Mouse (Mus musculus) CH12.LX (cell line): ENCODE results near the gene Fcna. TPM values are rescaled to one million over a fixed set of nuclear protein-coding genes. Genes with fewer than 3 reads are reported as not detected.

ENCODE experiments used
- DNase-seq: peaks from one replicate; pipeline ENCODE4 v3.0.0-alpha.2; 2013; ENCODE audit errors: extremely low read depth
- H3K27ac ChIP-seq: 2 replicates; pipeline ENCODE4 v1.5.1; 2012; ENCODE audit warnings: low read depth, mild to moderate bottlenecking, control low read depth, moderate library complexity; ENCODE audit not compliant: insufficient read depth
- H3K27me3 ChIP-seq: replicated peaks from 2 replicates; pipeline ENCODE3; 2012; ENCODE audit warnings: inconsistent platforms
- H3K36me3 ChIP-seq, 2 experiments: replicated peaks in 1 of 2; 2 replicates each; pipeline versions ENCODE3 to v1.6.1; 2012; ENCODE audit warnings: inconsistent platforms in 1 of 2, low read length in 1 of 2, mild to moderate bottlenecking in 1 of 2, mixed read lengths in 1 of 2, moderate library complexity in 1 of 2; ENCODE audit not compliant: control insufficient read depth in 1 of 2, insufficient read depth in 1 of 2
- H3K4me1 ChIP-seq, 2 experiments: 2 replicates each; pipeline ENCODE4 v1.6.1; 2012; ENCODE audit warnings: inconsistent platforms in 1 of 2, moderate library complexity in 1 of 2; ENCODE audit not compliant: insufficient read depth in 2 of 2, control insufficient read depth in 1 of 2
- H3K4me2 ChIP-seq: 2 replicates; pipeline ENCODE4 v1.6.1; 2012; ENCODE audit warnings: low read depth, mild to moderate bottlenecking, control low read depth; ENCODE audit not compliant: poor library complexity, insufficient read depth, severe bottlenecking
- H3K4me3 ChIP-seq, 3 experiments: fragments of 150-350 bp in 1 of 3; sonication (generic) in 1 of 3; replicated peaks in 1 of 3; 2 replicates each; pipeline versions ENCODE3 to v1.5.1; 2011 to 2012; ENCODE audit warnings: low read depth in 2 of 3, low read length in 2 of 3, mild to moderate bottlenecking in 2 of 3, moderate library complexity in 2 of 3, control low read depth in 1 of 3, improper control_type of control experiment in 1 of 3, inconsistent platforms in 1 of 3, mixed read lengths in 1 of 3; ENCODE audit not compliant: poor library complexity in 1 of 3
- H3K79me2 ChIP-seq: replicated peaks from 2 replicates; pipeline ENCODE4 v1.6.1; 2012; ENCODE audit warnings: mild to moderate bottlenecking, moderate library complexity; ENCODE audit not compliant: control insufficient read depth, poor library complexity, insufficient read depth, severe bottlenecking; ENCODE audit errors: extremely low read depth
- H3K9ac ChIP-seq: 2 replicates; pipeline ENCODE4 v1.6.1; 2012; ENCODE audit warnings: low read depth, mild to moderate bottlenecking, control low read depth, moderate library complexity; ENCODE audit not compliant: insufficient read depth
- H3K9me3 ChIP-seq: replicated peaks from 2 replicates; pipeline ENCODE3; 2012; ENCODE audit warnings: low read length, inconsistent platforms, mixed read lengths
- BHLHE40 ChIP-seq: IDR thresholded peaks from 2 replicates; pipeline ENCODE4 v1.6.1; 2011; ENCODE audit warnings: mild to moderate bottlenecking, low read depth, low read length, improper control_type of control experiment
- CHD1 ChIP-seq: IDR thresholded peaks from 2 replicates; pipeline ENCODE4 v1.6.1; 2012; ENCODE audit warnings: low read depth, low read length, improper control_type of control experiment, inconsistent platforms
- CTCF ChIP-seq, 2 experiments: IDR thresholded peaks in 1 of 2; conservative IDR thresholded peaks in 1 of 2; 2 replicates each; pipeline ENCODE4 v1.5.1; 2011 to 2012; ENCODE audit warnings: low read depth in 2 of 2, low read length in 2 of 2, improper control_type of control experiment in 1 of 2, inconsistent platforms in 1 of 2, mild to moderate bottlenecking in 1 of 2, moderate library complexity in 1 of 2
- E2F4 ChIP-seq: IDR thresholded peaks from 2 replicates; pipeline ENCODE4 v1.6.1; 2011; ENCODE audit warnings: low read depth, low read length, improper control_type of control experiment; ENCODE audit not compliant: insufficient replicate concordance
- EP300 ChIP-seq: IDR thresholded peaks from 2 replicates; pipeline ENCODE4 v1.6.1; 2011; ENCODE audit warnings: low read length, improper control_type of control experiment
- GABPA ChIP-seq: IDR thresholded peaks from 2 replicates; pipeline ENCODE4 v1.6.1; 2012; ENCODE audit warnings: low read depth, low read length, improper control_type of control experiment, inconsistent platforms; ENCODE audit not compliant: insufficient replicate concordance
- IRF4 ChIP-seq: IDR thresholded peaks from 2 replicates; pipeline ENCODE4 v1.6.1; 2014; ENCODE audit warnings: low read depth, mild to moderate bottlenecking, inconsistent platforms, low read length, improper control_type of control experiment
- JUND ChIP-seq: conservative IDR thresholded peaks from 2 replicates; pipeline ENCODE4 v1.6.1; 2011; ENCODE audit warnings: low read depth, low read length, improper control_type of control experiment
- KAT2A ChIP-seq: IDR thresholded peaks from 2 replicates; pipeline ENCODE4 v1.6.1; 2012; ENCODE audit warnings: low read length, improper control_type of control experiment, inconsistent platforms; ENCODE audit not compliant: insufficient replicate concordance
- MAX ChIP-seq: IDR thresholded peaks from 2 replicates; pipeline ENCODE4 v1.6.1; 2011; ENCODE audit warnings: low read length, improper control_type of control experiment
- MXI1 ChIP-seq: IDR thresholded peaks from 2 replicates; pipeline ENCODE4 v1.6.1; 2011; ENCODE audit warnings: mild to moderate bottlenecking, low read depth, low read length, improper control_type of control experiment
- NELFE ChIP-seq: IDR thresholded peaks from 2 replicates; pipeline ENCODE4 v1.6.1; 2011; ENCODE audit warnings: low read depth, low read length, improper control_type of control experiment
- PAX5 ChIP-seq: IDR thresholded peaks from 2 replicates; pipeline ENCODE4 v1.6.1; 2012; ENCODE audit warnings: low read length, inconsistent platforms, mixed read lengths
- POLR2A ChIP-seq: IDR thresholded peaks from 2 replicates; pipeline ENCODE4 v1.6.1; 2011; ENCODE audit warnings: low read depth, mild to moderate bottlenecking, improper control_type of control experiment, low read length
- RCOR1 ChIP-seq: conservative IDR thresholded peaks from 2 replicates; pipeline ENCODE4 v1.6.1; 2012; ENCODE audit warnings: low read depth, mild to moderate bottlenecking, inconsistent platforms, low read length, improper control_type of control experiment
- SMC3 ChIP-seq: IDR thresholded peaks from 2 replicates; pipeline ENCODE4 v1.6.1; 2011; ENCODE audit warnings: low read depth, low read length, improper control_type of control experiment
- TBP ChIP-seq: conservative IDR thresholded peaks from 2 replicates; pipeline ENCODE4 v1.6.1; 2011; ENCODE audit warnings: low read depth, low read length, improper control_type of control experiment
- USF1 ChIP-seq: IDR thresholded peaks from 2 replicates; pipeline ENCODE4 v1.6.1; 2014; ENCODE audit warnings: low read depth, mild to moderate bottlenecking, inconsistent platforms, low read length, improper control_type of control experiment
- USF2 ChIP-seq: conservative IDR thresholded peaks from 2 replicates; pipeline ENCODE4 v1.6.1; 2011; ENCODE audit warnings: low read depth, low read length, improper control_type of control experiment
- ZKSCAN1 ChIP-seq: IDR thresholded peaks from 2 replicates; pipeline ENCODE4 v1.6.1; 2012; ENCODE audit warnings: low read depth, inconsistent platforms, low read length, improper control_type of control experiment, borderline replicate concordance
- ZMIZ1 ChIP-seq: IDR thresholded peaks from 2 replicates; pipeline ENCODE4 v1.6.1; 2012; ENCODE audit warnings: low read depth, mild to moderate bottlenecking, inconsistent platforms, low read length, improper control_type of control experiment
- dilution Hi-C: fragments of 300-500 bp; cut with MboI; formaldehyde crosslinking; loops from 2 replicates; pipeline ENCODE4 v1.14.3; 2020; ENCODE audit warnings: low sequenced_read_pairs; ENCODE audit not compliant: extremely low pct_unique_long_range_greater_than_20kb, extremely low pct_ligation_motif_present
- in situ Hi-C: fragments of 300-500 bp; cut with MboI; formaldehyde crosslinking; loops from 3 replicates; pipeline ENCODE4 v1.14.3; 2019; ENCODE audit warnings: low sequenced_read_pairs, low pct_ligation_motif_present, low pct_unique_long_range_greater_than_20kb, mixed read lengths
- polyA plus RNA-seq: library from polyadenylated mRNA; unstranded; fragments of >175 nt; gene quantifications from 2 replicates; pipeline ENCODE4 v1.2.1, GENCODE M21; 2012; ENCODE audit warnings: low read depth; ENCODE audit not compliant: insufficient read length
- total RNA-seq, 2 experiments: library from RNA; depleted of rRNA; stranded (reverse); fragments of 300-350 nt in 1 of 2; fragments of >200 nt in 1 of 2; gene quantifications; 2 replicates each; pipeline ENCODE4 v1.2.3; 2012 to 2014

The Fcna gene
- total and polyA plus RNA-seq, 3 experiments = not detected

- in situ Hi-C loops (no loop called here), dilution Hi-C loops (no loop called here)
- H3K4me3 ChIP-seq = peak overlapping the region in 1 of 3 experiments; percentile 19
- peaks cover 19 to 54% of the 10 kb centered on the region in 2 experiments for H3K36me3 ChIP-seq
- H3K4me1 ChIP-seq = peaks cover 9 to 42% of the 10 kb centered on the region in 2 experiments; a peak in 3 of 4 replicates
- H3K9me3 ChIP-seq = peaks cover 39% of the 10 kb centered on the region
- TF ChIP-seq RCOR1 (no peak), JUND (no peak), IRF4 (no peak), CHD1 (no peak), GABPA (no peak), TBP (no peak)
- no peaks in the 10 kb centered on the region for H3K79me2 ChIP-seq
- H3K4me2 ChIP-seq = no peak overlapping the region
- no peaks in the 10 kb centered on the region for H3K27me3 ChIP-seq
- H3K9ac ChIP-seq = no peak overlapping the region
- DNase-seq = no peak
- H3K27ac ChIP-seq = no peak overlapping the region
Observed at GRCm38 (mm10) chr2:25577951-25578795, 49.7 kb downstream of the Fcna start.

GRCm38 (mm10) chr2:25576965-25577891, 50.6 kb downstream of the Fcna start:
- Histone ChIP-seq H3K79me2 (no peaks in the 10 kb centered on the region), H3K4me3 (peak overlapping the region in 1 of 3 experiments; percentile 19)
- no peak for DNase-seq

More at GRCm38 (mm10) chr2:25576965-25577891, 50.6 kb downstream of the Fcna start:
- dilution Hi-C loops = no loop called here
- H3K9ac ChIP-seq = no peak overlapping the region
- peaks cover 39% of the 10 kb centered on the region for H3K9me3 ChIP-seq
- TF ChIP-seq POLR2A (no peak), CTCF (conservative IDR thresholded peaks at IDR 0.05 in 1 of 2, IDR thresholded peaks at IDR 0.05 in 1 of 2; ENCODE audit: low read depth in 2 of 2, low read length in 2 of 2) (no peak), MAX (no peak), KAT2A (no peak), EP300 (no peak), SMC3 (no peak), GABPA (no peak), JUND (no peak), E2F4 (no peak), USF2 (no peak), NELFE (no peak), USF1 (no peak), ZMIZ1 (no peak), PAX5 (no peak), BHLHE40 (no peak), MXI1 (no peak), ZKSCAN1 (no peak)
- TF ChIP-seq, all 38 proteins: peak for 0
- Histone ChIP-seq H3K27me3 (no peaks in the 10 kb centered on the region), H3K4me1 (peaks cover 9 to 43% of the 10 kb centered on the region in 2 experiments; a peak in 3 of 4 replicates), H3K27ac (no peak overlapping the region), H3K4me2 (no peak overlapping the region), H3K36me3 (peaks cover 14 to 54% of the 10 kb centered on the region in 2 experiments)
- in situ Hi-C loops = no loop called here
